Mouse (Mus musculus) adrenal gland, postnatal 25 days (tissue): ENCODE data around the gene Wapl. TPM values are rescaled to one million over a fixed set of nuclear protein-coding genes. Genes with fewer than 3 reads are reported as not detected.

Source experiments
- DNase-seq: peaks from one replicate; pipeline ENCODE4 v3.0.0; 2021; ENCODE audit warnings: mixed read lengths
- total RNA-seq: library from RNA; stranded (reverse); gene quantifications from 2 replicates; pipeline ENCODE4 v1.2.3, GENCODE M21; 2021

The Wapl gene
- total RNA-seq, 1 experiment from 2014 or later = 92.9 TPM

DNA sequence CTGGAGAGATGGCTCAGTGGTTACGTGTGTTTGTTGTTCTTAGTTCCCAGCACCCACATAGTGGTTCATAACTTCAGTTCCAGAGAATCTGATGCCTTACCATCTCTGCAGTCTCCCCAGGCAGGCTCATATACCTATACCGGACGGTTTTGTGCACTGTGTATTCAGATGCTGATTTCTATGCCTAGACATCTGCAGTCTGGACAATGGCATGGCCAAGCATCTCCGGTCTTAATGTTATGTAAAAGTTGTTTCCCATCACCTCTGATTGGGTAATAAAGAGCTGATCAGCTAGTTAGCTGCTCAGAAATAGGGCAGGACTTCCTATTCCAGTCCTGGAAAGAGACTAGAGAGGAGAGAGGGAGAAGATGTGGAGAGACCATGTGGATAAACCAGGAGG lies 20.2 kb downstream of the Wapl start:
- DNase-seq = no peak

DNA sequence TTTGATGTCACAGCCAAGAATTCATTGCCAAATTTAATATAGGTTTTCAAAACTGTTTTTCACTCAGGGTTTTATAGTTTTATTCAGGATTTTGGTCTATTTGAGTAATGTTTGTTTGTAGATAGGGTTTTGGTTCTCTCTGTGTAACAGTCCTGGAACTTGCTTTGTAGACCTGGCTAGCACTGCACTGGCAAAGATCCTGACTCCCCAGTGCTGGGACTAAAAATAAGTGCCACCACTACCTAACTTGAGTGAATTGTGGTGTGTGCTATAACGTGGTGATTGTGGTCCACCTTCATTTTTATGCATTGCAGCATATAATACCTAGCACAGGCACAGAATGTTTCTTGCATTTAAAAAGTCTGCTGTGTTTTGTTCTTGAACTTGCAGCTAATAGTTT lies 23.6 kb downstream of the Wapl start:
- DNase-seq = no peak

DNA sequence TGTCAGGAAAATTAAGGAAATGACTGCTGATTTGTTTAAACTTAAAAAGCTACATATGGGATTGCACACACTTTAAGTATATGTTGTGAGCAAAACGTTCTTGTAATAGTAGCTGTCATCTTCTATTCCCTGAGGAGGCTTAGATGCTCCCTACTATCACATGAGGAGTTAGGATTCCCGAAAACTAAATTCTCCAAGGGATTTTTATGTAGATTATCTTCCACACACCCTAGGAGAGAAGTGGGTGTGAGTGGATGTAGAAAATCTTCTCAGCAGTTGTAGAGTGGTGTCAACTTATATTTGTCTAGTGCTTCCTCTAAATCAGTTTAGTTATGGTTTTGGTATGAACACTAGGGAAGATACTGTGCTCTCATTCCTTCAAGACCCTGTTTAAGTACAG lies 36.5 kb downstream of the Wapl start:
- no peak for DNase-seq

DNA sequence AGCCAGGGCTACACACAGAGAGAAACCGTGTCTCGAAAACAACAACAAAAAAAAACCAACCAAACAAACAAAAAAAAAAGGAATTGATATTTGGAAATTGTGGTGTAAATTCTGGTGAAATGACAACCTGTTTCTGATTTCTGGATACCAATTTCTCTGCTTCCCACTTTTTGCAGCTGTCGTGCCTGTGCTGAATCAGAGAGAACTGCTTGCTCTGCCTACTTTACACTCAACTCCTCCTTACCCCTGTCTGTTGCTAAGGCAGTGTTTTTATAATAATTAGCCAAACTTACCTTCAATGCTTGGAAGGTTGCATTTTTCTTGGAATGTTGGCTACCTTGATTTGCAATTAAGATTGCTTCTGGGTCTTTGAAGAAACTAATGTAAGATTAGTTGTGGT lies 38.3 kb downstream of the Wapl start:
- no peak for DNase-seq

DNA sequence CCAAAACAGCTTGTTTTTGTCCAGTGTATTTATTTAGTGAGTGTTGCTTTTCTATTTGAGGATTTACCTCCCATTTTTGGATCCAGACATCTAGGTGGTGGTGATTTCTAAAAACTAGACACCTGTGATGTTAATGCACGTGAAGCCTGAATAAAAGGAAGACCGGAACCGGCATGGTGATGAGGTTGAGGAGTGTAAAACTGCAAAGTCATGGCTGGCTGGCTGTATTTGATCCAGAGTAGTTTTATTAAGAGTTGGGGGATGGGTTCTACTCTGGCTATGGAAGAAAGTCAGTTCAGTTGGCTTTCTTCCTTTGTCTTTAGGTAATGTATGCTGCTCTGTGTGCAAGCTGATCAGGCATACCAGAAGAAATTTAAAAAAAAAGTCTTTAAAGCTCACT lies 39.1 kb downstream of the Wapl start:
- DNase-seq = no peak

DNA sequence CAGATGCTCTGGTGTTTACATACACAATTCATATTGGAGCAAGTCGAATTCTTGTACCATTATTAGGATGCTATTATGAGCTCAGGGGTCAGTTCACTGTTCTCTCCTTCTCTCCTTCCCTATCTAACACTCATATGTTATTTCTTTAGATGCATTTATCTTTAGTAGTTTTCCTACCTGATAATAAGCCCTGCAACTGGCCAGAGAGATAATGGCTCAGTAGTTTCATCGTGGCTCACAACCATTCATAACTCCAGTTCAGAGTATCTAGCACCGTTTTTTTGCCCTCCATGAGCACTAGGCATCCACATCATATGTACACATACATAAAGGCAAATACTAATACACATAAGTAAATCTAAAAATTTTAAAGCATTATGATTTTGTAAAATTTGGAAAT lies 44.4 kb downstream of the Wapl start:
- DNase-seq = no peak

DNA sequence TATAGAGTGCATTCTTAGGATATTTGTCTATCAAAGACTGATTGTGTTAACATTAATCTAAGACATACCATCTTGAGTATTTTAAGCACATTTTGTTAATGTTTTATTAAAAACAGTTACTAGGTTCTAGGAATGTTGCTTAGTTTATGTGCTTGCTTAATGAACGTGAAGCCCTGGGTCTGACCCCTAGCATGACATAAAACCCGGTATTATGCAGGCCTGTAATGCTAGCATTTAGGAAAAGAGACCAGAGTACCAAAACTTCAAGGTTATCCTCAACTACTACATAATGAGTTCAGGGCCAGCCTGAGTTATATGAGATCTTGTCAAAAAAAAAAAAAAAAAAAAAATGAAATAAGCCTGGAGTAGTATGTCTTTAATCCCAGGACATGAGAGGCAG lies 54.0 kb downstream of the Wapl start:
- DNase-seq = no peak

DNA sequence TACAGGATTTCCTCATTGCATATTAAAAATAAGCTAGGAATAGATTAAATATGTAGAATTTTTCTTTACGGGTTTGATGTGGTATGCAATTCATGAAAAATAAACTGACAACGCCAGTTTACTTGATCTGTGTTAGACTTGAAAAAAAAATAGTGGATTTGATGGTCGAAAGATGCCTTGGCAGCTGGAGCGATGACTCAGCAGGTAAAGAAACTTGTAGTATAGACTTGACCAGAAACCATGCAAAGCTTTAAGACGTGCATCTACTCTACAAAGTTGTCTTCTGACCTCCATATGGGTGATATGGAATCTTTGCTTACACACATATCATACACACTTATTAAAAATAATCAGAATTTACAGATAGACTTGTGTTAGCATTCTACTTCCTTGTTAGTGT lies 61.7 kb downstream of the Wapl start:
- DNase-seq = no peak

DNA sequence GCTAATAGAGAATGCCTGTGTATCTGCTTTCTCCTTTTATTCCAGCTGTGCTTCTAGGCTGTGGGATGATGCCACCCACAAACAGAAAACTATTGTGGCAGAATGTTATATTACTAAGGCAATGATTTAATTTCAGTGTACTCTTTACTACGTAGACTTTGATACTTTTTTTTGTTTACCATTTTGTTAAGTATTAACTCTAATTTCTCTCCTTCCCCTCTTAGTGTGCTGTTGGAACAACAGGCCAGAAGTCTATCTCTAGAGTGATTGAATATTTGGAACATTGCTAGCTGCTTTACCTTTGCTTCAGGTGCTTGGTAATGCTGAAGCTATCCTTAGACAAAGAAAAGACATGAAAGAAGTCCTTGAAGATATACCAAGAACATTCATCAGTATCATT lies 71.7 kb downstream of the Wapl start:
- no peak for DNase-seq

DNA sequence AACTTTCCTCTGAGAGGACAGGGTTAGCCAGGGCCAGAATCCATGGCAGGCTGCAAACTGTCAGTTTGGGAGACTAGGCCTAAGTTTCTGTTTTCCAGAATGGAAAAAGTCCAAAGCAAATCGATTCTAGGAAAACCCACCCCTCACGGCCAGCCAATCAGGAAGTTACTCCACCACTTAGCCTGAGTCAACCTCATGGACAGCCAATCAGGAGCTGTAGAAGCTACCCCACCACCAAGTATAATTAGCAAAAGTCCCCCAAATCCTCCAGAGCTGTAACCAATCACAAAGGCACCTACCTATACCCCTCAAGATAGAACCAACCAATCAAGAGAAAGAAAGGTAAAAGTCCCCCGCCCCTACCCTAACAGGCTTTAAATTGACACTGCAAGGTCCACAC lies 82.0 kb downstream of the Wapl start:
- DNase-seq = no peak

DNA sequence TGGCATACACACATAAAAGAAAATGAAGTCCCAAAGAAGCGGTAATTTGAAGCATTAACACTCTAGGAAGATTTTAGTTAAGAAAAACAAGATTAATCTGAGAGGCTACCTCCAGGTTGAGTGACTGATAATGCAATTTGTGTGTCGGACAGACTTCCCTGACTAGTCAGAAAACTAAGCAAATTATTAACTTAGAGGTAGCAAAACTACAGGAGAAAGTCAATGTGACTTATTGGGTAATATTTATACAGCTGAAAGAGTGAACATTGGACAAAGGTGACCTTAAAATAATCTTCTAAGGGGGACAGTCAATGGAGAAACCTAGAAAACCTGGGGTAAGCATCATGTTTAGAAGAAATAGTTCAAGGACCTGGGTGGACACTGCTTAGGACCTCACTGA lies 86.2 kb downstream of the Wapl start:
- DNase-seq = no peak

DNA sequence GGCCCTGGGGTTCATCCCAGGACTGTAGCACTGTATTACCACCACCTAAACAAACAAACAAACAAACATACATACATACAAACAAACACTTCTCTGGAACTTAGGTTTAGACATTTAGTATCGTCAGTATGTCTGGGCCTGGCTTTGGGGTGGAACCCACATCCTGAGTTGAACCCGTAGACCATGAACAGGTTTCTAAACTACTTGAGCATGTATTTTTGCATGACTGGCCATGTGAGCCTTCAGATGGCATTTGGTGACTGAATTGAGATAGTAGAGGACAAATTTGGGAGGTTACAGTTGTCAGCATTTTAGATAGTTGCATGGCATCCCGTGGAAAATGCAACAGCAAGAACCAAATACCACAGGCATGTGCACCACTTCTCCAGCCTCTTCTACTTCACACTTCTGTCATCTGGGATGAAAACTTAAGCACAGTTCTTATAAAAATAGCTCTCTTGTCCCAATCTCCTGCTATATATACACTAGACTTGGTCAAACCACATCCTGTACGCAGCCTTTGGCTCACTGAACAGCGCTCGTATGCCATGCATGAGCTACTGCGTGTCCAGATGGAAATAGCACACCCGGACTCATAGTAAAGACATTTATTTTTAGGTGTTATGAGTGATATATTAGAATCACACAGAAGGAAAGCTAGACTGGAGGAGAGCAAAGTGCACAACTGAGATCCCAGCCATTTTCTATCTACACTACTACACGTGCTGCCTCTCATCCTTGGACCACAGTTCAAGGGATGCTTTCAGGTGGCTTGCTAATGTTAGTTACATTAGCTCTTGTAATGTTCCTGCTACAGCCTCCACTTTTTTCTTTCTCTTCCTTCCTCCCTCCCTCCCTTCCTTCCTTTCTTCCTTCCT lies 87.6 kb downstream of the Wapl start:
- no peak for DNase-seq

DNA sequence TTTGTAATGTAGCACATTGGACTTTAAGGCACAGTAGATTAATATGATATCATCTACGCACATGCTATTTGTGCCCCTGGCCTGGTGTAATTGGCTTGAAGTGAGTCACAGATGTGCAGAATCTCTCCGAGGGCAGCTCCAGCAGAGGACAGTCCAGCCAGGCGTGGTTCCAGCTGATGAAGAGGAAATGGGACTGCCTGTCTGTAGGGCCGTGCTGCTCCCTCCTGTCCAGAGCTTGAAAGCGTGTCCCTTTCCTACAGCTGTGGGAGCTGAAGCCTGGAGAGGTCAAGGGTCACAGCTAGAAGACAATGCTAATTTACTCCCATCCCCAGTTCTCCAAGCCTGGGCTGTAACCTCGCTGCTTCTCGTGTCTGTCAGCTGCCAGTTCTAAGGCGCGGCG lies 89.0 kb downstream of the Wapl start:
- peak; percentile 27 for DNase-seq

DNA sequence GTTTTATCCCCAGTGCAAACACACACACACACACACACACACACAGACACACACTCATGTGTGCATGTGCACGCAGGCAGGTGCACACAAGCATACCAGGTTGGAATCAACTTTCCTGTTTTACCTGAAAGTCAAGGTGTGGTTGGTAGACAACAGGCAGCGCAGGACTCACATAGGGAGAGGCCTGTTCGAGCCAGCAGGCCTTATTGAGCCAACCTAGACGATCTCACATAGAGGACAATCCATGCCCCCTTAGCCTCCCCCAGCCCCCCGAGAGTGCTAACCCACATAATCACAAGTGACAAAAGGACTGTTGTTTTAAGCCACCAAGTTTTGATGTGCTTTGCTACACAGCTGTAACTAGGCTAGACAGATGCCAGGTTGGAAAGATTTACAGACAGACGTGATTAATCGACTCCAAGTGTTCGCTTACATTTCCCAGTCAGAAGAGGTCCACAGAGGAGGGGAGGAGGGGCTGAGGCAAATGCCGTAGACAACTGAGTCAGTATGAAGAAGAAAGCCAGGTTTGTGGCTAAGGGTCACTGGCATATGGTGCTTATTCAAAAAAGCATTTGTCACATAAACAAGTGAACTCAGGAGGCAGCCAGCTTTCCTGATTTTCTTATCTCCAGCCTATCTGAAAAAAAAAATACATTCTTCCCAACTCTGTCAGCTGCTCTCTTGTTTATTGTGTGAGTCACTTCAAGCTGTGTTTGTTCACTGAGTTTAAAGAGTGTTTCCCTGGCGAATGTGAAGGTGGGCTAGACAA lies 90.2 kb downstream of the Wapl start:
- DNase-seq = no peak

DNA sequence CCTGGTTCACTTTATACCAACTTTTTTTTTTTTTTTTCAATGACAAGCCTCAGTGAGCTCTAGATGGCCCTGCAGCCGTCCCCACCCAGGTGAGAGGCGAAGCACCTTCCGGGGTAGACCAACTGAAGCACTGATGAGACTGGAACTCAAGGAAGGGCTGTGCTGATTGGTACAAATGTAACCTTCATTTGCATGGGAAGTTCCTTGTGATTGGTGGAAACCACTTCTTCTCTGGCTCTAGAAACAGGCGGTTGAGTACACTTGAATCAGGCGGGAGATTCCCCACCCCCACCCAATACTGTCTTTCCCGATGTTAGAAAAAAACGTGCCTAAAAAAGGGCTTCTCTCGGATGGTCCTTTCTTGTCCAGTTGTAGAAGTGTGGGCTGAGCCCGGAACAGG lies 91.2 kb downstream of the Wapl start:
- no peak for DNase-seq

DNA sequence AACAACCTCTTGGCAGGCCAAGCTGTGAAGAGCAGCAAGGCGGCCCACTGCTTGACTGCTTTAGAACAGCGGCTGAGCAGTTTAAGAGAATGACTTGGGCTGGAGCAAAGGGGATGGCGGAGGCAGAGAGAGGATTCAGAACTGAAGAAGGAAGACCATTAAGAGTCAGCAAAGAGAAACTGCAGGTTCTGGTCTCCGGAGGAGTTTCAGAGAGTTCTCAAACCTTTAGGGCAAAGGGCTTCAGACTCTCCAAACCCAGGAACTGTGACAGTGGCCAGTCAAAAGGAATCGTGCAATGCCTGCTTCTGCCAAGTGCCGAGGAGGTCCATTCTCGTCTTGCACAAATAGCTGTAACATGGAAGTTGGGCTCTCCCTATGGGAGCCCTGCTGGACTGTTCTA lies 91.7 kb downstream of the Wapl start:
- no peak for DNase-seq

DNA sequence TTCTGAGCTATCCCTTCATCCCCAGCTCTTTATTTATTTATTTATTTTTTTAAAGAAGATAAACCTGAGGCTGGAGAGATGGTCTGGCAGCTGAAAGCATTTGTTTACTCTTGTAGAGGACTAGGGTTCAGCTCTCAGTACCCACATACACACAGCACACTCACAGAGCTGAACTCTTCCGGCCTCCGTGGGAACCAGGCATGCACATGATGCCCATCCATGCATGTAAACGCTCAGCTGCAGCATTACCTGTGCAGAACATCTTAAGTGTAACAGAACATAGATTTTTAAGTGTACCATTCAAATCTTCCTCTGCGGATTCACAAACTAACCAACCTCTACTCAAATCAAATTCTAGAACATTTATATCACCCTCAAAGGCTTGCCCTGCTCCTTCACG lies 92.5 kb downstream of the Wapl start:
- DNase-seq = no peak

DNA sequence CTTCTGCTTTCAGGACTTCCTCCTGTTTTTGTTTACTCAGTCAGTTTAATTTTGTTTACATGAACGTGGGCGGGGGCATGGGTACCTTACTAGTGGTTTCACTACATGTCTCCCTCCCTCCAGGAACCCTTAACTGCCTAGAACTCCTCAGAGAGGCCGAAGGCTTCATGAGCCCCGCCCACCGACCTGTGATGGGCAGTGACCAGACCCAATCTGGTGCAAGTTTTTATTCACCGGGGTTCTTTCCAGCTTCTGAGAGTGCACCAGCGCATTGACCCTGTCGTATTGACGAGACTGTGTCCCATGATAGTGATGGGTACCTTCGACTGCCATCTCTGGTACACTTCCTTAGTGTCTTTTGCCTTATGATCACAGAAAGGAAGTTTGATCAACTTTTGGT lies 94.6 kb downstream of the Wapl start:
- peak; percentile 77 for DNase-seq

DNA sequence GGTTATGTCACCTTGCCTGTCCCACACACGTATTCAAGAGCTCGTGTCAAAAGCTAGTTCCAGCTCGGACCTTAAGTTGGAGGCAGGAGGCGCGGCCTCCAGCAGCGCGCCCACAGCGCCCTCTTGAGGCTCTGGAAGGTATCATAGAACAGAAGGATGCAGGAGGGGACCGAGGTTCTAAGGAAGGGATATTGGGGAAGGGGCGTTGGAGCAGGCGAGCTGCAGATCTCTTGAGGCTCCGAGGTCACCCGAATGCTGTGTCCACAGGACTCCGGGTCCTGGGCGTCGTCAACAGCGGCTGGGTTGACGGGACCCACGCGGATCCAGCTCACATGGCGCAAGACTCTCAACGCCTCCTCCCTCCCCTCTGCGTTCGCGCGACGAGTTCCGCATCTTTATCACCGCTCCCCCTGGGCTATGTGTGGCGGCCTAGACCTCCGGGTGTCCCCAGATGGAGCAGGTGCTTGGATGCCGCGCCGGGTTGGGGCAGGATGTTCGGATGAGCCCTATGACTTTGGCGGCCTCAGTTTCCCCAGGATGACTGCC lies 95.4 kb downstream of the Wapl start:
- peak; percentile 77 for DNase-seq

DNA sequence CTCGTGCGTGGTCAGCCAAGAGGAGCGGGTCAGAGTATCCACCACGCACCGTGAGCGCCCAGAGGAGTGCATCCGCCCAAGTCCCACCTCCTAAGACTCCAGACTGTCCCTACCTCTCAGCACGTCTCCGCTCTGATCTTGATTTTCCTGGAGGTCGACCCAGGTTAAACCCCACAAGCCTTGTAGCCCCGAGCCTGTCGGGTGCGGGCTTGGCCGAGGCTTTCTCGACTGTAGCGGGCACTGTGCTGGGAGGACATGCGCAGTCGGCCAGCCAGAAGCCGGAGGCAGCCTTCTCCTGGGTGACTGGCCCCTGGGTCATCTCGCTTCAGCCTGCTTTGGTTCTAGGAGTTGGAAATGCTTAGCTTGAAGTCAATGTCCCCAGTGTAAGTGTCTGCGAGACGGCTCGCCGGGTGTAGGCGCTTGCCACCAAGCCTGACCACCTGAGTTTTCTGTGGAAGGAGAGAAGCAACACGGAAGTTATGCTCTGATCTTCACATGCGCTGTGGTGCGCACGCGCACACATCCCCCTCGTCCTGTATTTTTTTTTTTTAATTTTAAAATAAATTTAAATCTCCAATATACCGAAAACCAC lies 95.9 kb downstream of the Wapl start:
- peak; percentile 45 for DNase-seq

DNA sequence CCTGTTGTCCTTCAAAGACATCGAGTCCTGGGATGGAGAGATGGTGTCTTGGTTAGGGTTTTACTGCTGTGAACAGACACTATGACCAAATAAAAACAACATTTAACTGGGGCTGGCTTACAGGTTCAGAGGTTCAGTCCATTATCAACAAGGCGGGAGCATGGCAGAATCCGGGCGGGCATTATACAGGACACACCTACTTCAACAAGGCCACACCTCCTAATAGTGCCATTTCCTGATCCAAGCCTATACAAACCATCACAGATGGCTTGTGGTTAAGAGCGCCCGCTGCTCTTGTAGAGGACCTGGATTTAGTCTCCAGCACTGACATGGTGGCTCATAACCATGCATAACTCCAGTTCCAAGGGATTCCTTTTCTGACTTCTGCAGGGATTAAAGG lies 96.7 kb downstream of the Wapl start:
- DNase-seq = no peak

DNA sequence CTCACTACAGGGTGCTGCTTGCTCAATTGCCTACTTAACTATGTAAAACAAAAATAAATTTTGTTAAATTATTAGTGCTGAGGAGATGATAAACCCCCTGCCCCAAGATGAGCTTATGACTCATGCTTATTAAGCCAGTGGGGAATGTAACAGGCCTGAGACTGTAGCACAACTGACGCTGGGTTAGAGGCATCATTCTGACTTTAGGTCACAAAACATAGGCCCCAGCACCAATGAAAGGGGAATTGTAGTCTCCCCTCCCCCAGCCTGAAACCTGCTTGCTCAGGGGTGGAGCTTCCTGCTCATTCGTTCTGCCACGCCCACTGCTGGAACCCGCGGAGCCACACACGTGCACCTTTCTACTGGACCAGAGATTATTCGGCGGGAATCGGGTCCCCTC lies 97.9 kb downstream of the Wapl start:
- no peak for DNase-seq

DNA sequence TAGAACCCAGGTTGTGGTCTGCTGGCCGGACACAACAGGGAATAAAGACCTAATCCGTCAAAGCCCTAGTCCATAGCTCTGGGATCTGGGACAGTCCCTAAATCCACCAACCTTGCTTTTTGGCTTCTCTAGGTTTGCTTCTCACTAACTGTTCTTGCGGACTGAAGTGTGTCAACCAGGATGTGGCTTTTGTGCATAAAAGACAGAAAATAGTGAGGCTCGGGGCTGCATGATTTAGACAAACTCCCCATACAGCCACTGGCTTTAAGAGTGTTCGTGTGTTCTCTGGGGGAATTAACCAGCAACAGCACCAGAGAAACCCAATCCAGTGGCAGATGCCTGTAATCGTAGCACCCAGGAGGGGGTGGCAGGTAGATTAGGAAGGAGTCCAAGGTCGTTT lies 98.4 kb downstream of the Wapl start:
- DNase-seq = no peak
